Mouse (Mus musculus) small intestine, adult 2 months (tissue): ENCODE data around the gene Arl6.

ENCODE experiments used
- CTCF ChIP-seq: fragments of 200-500 bp; IDR thresholded peaks from 2 replicates; pipeline ENCODE4 v1.5.1; 2012; ENCODE audit warnings: low read depth, mild to moderate bottlenecking, control low read depth, inconsistent platforms, low read length, moderate library complexity, mixed read lengths; ENCODE audit not compliant: insufficient replicate concordance, insufficient read length; ENCODE audit errors: extremely low read depth
- POLR2A ChIP-seq: fragments of 200-500 bp; IDR thresholded peaks from 2 replicates; pipeline ENCODE4 v1.6.1; 2012; ENCODE audit warnings: low read depth, mild to moderate bottlenecking, control low read depth, inconsistent platforms, low read length, moderate library complexity

DNA sequence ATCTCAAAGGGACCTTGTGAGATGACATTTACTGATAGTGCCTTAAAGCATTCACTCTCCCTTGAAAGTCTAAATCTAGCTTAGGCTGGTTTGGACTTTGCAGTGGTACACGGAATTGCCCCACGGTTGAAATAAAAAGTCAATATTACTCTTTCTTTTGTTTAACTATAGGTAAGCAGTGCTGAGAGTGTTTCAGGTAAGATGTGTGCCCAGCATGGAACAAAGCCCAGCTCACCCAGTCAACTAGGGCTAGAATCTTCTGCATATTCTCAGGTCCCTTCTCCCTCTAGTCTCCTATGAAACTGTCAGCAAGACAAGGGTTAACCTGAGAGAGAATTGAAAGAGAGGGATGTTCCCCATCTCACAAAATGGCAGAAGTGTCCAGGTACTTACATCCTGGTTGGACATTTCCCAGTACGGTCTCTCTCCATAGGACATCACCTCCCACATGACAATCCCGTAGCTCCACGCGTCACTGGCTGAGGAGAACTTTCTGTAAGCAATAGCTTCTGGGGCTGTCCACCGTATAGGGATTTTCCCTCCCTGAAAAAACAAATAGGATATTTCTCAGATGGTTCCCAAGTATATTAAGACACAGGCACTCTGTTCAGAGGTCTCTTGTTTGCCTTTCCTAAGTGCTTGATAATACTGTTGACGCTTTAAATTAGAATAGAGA, 43.2 kb upstream of the Arl6 start:
- no peak for TF ChIP-seq CTCF
- TF ChIP-seq POLR2A, result no peak
